Mouse (Mus musculus) adrenal gland, adult 2 months (tissue): ENCODE measurements at regions not wholly inside any gene's neighbourhood (a gene's known extent, or its start where the extent isn't known, plus 50 kb on each side); places are given as distances from the start of the nearest gene placed in this dataset.
"Not testable (repeated sequence)": the region's sequence is repeated elsewhere in the genome, so short reads cannot be mapped to it uniquely, and the experiment has no call there.

Experiments
- DNase-seq: peaks from one replicate; pipeline ENCODE4 v3.0.0; 2021

- no peak for DNase-seq
These were observed 54.9 kb downstream of the Tas2r134 start for GRCm38 (mm10) chr2:51682177-51682576.

DNA sequence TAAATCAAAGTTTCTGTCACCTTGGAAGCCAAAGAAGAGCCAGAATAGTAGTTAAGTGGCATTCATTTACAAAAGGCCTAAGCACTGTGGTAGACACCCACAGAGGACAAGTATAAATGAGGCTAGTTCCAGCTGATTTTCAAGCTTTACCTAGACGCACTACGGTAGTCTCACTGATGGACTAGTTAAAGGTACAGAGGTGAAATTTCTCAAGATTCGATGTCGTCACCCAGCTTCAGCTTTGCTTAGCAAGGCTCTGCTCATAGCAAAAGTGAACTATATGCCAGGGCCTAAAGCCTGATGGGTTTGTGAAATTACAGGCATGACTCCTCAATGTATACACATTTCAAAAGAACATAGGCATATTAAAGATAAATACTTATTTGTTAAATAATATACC lies 55.4 kb downstream of the Tas2r134 start:
- no peak for DNase-seq

DNA sequence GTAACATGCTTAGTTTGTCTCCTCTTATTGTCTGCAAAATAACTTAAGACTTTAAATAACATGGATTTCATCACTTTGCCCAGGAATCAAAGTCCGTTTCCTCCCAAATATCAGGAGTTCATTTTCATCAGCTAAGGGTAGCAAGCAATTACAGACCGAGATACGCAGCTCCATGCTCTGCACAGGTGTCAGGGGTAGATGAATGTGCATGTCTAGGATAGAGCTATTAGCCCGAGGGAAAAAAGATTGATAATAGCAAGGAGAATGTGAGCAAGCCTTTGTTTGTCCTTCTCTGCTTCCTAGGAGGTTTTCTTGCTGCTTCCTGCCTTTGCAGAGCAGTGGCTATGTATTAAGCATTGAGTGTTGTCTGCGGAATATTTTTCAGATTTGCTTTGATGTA lies 77.8 kb downstream of the Tas2r134 start:
- no peak for DNase-seq

- peak; percentile 32 for DNase-seq
These were observed 81.4 kb downstream of the Tas2r134 start for GRCm38 (mm10) chr2:51708701-51709100.

DNA sequence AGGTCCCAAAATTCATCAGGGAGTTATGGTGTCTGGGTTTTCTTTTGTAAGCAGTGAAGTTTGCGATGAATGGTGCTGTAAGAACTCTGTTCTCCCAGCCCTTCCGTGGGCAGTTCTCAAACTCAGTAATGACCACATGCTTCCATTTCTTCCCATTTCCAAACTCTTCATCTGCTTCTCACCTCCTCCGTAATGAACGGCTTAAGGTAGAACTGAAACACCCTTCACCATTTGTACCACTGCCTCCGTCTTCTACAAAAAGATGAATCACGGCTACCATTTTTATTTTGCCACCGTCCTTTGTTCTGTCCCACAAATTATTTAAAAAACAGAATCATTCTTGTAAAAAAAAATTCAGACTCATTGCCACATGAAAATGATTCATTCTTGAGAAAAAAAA lies 85.3 kb downstream of the Tas2r134 start:
- no peak for DNase-seq

GRCm38 (mm10) chr2:51730805-51731204 lies 103.5 kb downstream of the Tas2r134 start:
- no peak for DNase-seq

DNA sequence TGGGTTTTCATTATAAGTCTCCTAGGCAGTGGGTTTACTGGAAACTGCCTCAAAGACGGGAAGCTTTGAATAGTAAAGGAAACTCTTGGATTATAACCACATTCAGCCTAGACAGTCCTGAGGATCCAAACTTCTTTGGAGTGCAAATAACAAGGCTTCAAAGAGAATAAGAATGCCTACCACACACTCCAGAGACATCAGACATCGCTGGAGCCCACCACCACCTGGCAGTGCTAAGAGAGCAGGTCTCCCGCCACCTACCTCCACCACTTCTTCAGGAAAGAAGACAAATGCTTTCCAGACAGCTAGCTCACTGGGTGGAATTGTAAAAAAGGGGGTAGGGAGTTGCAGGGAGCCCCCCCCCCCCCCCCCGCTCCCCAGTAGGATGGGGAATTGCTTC lies 104.4 kb downstream of the Tas2r134 start:
- DNase-seq: no peak

- DNase-seq: no peak
These were observed 105.0 kb downstream of the Tas2r134 start for GRCm38 (mm10) chr2:51732355-51732754.

DNA sequence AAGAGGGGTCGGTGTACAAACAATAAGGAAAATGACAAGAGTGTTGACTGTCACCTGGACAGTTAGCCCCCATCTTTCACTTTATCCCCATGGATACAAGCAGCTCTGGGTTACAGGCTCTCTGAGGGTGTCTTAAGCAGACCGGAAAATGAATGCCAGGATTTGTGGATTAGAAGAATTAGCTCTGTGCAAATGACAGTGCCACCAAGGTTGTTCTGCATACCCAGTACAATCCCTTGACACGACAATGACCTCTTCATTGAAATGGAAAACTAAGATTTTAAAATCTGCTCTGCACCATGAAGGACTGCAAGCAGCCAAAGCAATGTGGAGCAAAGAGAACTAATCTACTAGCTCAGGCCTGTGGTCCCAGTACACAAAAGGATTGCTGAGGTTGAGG lies 105.9 kb downstream of the Tas2r134 start:
- DNase-seq: no peak

GRCm38 (mm10) chr2:51736452-51736851 lies 109.1 kb downstream of the Tas2r134 start:
- no peak for DNase-seq

DNA sequence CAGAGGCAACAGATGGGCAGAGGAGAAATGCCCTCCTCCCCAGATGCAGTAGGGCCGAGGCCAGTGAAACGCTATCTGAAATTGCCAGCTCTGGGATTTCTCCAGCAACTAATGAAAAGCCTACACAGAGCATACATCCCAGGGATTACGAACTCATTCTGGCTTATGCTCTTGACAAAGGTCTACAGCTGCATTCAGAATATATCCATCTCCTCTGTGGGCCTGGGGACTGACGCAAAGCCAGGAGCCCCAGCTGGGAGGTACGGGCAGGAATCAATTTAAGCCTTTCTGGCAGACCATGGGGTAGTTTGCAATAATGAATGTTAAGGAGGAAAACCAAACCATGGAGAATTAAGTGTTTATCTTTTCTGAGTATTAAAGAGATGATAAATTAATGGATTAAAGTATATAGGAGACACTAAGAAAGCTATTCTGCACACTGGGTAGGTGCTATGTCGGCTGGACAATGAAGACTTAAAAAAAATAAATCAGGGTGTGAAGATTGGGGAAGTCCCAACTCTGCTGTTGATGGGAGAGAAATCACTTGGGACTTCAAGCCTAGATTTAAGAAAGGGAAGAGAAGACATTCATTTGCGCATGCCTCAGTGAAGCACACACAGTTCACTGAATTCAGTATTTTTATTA lies 120.5 kb downstream of the Tas2r134 start:
- DNase-seq: no peak

GRCm38 (mm10) chr2:51749247-51749646 lies 121.9 kb downstream of the Tas2r134 start:
- no peak for DNase-seq

GRCm38 (mm10) chr2:51752941-51753564 lies 125.7 kb downstream of the Tas2r134 start:
- no peak for DNase-seq

- no peak for DNase-seq
These were observed 126.3 kb downstream of the Tas2r134 start for GRCm38 (mm10) chr2:51753565-51754031.

- DNase-seq: no peak
These were observed 130.1 kb downstream of the Tas2r134 start for GRCm38 (mm10) chr2:51757361-51757760.

DNA sequence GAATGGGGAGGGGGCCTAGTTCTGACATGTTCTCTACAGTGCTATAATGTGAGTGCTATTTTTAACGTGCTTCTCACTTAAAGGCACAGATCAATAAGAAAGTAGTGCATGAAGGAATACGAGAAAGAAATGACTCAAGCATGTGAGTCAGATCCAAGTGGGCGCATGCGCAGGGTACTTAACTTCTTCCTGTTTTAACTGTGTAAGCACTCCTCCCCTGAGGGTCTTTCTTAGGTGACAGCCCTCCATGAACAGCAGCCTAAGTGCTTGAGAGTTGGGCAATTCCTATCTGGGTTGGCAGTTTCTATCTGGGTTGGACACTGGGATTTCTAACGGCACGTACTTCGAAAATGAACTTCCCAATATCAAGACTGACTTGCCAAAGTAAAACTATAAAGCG lies 130.8 kb downstream of the Tas2r134 start:
- no peak for DNase-seq

- no peak for DNase-seq
These were observed 135.6 kb downstream of the Tas2r134 start for GRCm38 (mm10) chr2:51762866-51763265.

DNA sequence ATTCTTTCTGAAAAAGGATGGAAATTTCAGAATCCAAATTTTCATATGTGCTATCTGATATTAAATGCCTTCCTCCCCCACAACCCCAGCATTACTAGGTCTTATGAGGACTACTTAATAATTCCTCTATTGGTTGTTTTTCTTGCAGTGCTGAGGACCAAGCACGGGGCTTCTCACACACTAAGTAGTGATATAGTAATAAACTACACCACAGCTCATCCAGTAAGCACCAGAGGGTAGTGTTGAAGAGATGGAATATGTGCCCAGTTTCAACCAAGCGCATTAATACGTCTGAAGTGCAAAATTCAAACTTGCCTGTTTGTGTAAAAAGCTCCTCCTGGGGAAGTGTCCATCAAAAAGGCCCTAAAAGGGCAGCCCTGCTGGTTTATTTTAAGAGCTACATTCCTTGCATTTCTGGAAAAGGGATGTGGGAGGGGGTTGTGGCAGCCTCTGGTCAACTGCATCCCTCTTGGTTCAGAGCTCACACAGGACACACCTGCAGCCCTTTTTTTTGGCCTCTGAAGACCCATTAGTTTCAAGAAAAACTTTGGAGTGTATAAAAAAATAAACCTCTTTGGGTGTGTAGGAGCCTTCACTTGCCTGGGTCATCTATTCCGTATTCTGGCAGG lies 140.3 kb downstream of the Tas2r134 start:
- no peak for DNase-seq

- DNase-seq: no peak
These were observed 141.3 kb downstream of the Tas2r134 start for GRCm38 (mm10) chr2:51768298-51769271.

DNA sequence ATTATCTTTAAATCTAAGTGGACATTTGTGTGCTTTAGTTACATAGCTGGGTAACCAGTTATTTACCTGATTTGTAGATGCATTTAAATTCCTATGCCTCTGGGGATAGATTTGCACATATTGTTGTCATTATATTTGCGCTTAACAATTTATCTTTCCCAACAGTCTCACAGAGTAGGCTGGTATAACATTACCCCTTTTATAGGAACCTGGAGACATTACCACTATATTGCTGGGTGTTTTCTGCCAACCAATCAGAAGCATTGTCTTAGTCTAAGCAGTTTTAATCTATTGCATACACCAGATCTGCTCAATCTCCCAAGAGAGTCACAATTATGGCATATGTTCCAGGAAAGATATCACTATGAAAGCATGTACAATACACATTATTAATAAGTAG lies 149.8 kb downstream of the Rbm43 start:
- DNase-seq: no peak

GRCm38 (mm10) chr2:51788896-51789295 lies 146.1 kb downstream of the Rbm43 start:
- DNase-seq: no peak

DNA sequence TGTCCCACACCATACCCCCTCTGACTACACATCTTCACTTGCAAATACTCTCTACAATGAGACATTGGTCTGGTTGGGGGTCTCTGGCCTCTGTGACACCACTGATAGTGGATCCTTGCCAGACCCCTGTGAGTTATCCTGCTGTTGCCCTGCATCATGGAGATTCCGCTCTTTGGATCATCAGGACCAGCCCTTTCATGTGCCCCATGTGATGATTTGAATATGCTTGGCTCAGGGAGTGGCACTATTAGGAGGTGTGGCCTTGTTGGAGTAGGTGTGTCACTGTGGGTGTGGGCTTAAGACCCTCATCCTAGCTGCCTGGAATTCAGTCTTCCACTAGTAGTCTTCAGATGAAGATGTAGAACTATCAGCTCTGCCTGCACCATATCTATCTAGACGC lies 141.7 kb downstream of the Rbm43 start:
- DNase-seq: not testable (repeated sequence)
